Mouse (Mus musculus) hindbrain, embryonic 14.5 days (tissue): ENCODE measurements around the gene Trim44. TPM values are rescaled to one million over a fixed set of nuclear protein-coding genes. Genes with fewer than 3 reads are reported as not detected.

Experiments
- ATAC-seq: fragments of 200-750 bp; cut with Nextera tagmentation; 2 replicates; pipeline ENCODE4 v1.8.0; 2017; ENCODE audit warnings: moderate number of reproducible peaks, mild to moderate bottlenecking, moderate TSS enrichment, moderate library complexity; ENCODE audit not compliant: low FRiP score
- DNase-seq: peaks from one replicate; pipeline ENCODE4 v3.0.0-alpha.2; 2015; ENCODE audit warnings: low spot score
- H3K27ac ChIP-seq: fragments of 300-500 bp; sonication (generic); 2 replicates; pipeline ENCODE4 v1.5.1; 2014; ENCODE audit warnings: mild to moderate bottlenecking, moderate library complexity
- H3K27me3 ChIP-seq: fragments of 300-500 bp; sonication (generic); 2 replicates; pipeline ENCODE4 v1.6.1; 2014; ENCODE audit warnings: mild to moderate bottlenecking, low read length, mixed read lengths; ENCODE audit not compliant: control insufficient read depth, insufficient read depth
- H3K36me3 ChIP-seq: fragments of 300-500 bp; sonication (generic); replicated peaks from 2 replicates; pipeline ENCODE4 v1.6.1; 2014; ENCODE audit not compliant: control insufficient read depth, insufficient read depth
- H3K4me1 ChIP-seq: fragments of 300-500 bp; sonication (generic); replicated peaks from 2 replicates; pipeline ENCODE4 v1.6.1; 2014; ENCODE audit warnings: antibody characterized with exemption, low read length, mixed read lengths; ENCODE audit not compliant: control insufficient read depth, insufficient read depth
- H3K4me2 ChIP-seq: fragments of 300-500 bp; sonication (generic); replicated peaks from 2 replicates; pipeline ENCODE4 v1.6.1; 2014; ENCODE audit warnings: mild to moderate bottlenecking, moderate library complexity
- H3K4me3 ChIP-seq: fragments of 300-500 bp; sonication (generic); replicated peaks from 2 replicates; pipeline ENCODE4 v1.5.1; 2014; ENCODE audit warnings: mild to moderate bottlenecking, low read length
- H3K9ac ChIP-seq: fragments of 300-500 bp; sonication (generic); 2 replicates; pipeline ENCODE4 v1.6.1; 2014
- H3K9me3 ChIP-seq: fragments of 300-500 bp; sonication (generic); 2 replicates; pipeline ENCODE4 v1.6.1; 2016; ENCODE audit warnings: low read length; ENCODE audit not compliant: control insufficient read depth
- WGBS: fragments of 180-500 bp; shearing (Covaris S2); extraction: QIAGEN DNeasy Blood & Tissue Kit; methylation state at CpG from one replicate; pipeline ENCODE4 v1.1.7; 2014; 5-methylcytosine and 5-hydroxymethylcytosine counted together
- polyA plus RNA-seq: library from polyadenylated mRNA; unstranded; fragments of >200 nt; fragmentation: Nextera tagmentation; extraction: Ambion mirVana; gene quantifications from 2 replicates; pipeline ENCODE4 v1.2.1, GENCODE M21; 2014

Gene Trim44
- polyA plus RNA-seq, 1 experiment from 2014 or later: 74.2 TPM

DNA sequence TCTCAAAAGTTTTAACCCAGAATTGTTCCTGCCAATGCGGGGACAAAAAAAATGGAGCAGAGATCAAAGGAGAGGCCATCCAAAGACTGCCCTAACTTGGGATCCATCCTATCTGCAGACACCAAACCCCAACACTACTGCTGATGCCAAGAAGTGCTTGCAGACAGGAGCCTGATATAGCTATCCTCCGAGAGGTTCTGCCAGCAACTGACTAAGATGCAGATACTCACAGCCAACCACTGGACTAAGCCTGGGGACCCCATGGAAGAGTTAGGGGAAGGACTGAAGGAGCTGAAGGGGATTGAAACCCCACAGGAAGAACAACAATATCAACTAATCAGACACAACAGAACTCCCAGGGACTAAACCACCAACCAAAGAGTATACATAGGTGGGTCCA, 30.3 kb downstream of the Trim44 start:
- Histone ChIP-seq H3K4me2 (no peak overlapping the region), H3K9ac (no peak overlapping the region), H3K27ac (no peak overlapping the region), H3K4me3 (no peak overlapping the region), H3K4me1 (no peaks in the 10 kb centered on the region), H3K36me3 (no peaks in the 10 kb centered on the region), H3K9me3 (no peaks in the 10 kb centered on the region), H3K27me3 (no peaks in the 10 kb centered on the region)
- ATAC-seq (no peak), DNase-seq (no peak)
- 100% methylated on average over 2 of the region's 2 CpGs for WGBS

- Histone ChIP-seq H3K36me3 (no peaks in the 10 kb centered on the region), H3K9me3 (no peaks in the 10 kb centered on the region), H3K27ac (no peak overlapping the region), H3K4me3 (no peak overlapping the region), H3K9ac (no peak overlapping the region), H3K4me2 (no peak overlapping the region), H3K4me1 (no peaks in the 10 kb centered on the region), H3K27me3 (no peaks in the 10 kb centered on the region)
- no peak for ATAC-seq
- WGBS: 75% methylated on average over 3 of the region's 3 CpGs
- no peak for DNase-seq
Observed at GRCm38 (mm10) chr2:102373406-102374105, 34.1 kb downstream of the Trim44 start.

DNA sequence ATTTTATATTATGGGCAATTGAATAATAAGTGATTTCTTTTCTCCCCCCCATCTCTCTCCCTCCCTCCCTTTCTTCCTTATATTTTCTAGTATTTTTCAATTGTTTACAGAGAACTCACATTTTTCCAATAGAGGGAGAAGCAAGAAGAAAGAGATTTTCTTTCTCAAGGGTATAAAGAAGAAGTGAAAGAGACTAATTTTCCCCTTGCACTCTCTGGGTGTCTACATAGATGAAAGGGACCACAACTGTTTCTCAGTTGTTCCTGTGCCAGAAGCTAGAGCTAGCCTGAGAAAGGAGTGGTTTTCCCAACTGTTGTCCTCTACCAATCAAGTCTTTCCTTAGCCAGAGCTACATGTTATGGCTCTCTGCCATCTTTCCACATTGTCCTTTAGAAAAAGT, 34.9 kb downstream of the Trim44 start:
- H3K9me3 ChIP-seq: no peaks in the 10 kb centered on the region
- ATAC-seq: no peak
- no peak for DNase-seq
- H3K27ac ChIP-seq: no peak overlapping the region
- no peaks in the 10 kb centered on the region for H3K27me3 ChIP-seq
- H3K9ac ChIP-seq: no peak overlapping the region
- no peak overlapping the region for H3K4me2 ChIP-seq
- H3K4me1 ChIP-seq: peaks cover 3% of the 10 kb centered on the region; the same call in 1 of the 2 replicates
- H3K36me3 ChIP-seq: no peaks in the 10 kb centered on the region
- no peak overlapping the region for H3K4me3 ChIP-seq

- H3K36me3 ChIP-seq: no peaks in the 10 kb centered on the region
- H3K9ac ChIP-seq: no peak overlapping the region
- no peak overlapping the region for H3K4me3 ChIP-seq
- no peak for DNase-seq
- no peak for ATAC-seq
- peaks cover 3% of the 10 kb centered on the region; the same call in 1 of the 2 replicates for H3K4me1 ChIP-seq
- no peak overlapping the region for H3K27ac ChIP-seq
- H3K4me2 ChIP-seq: no peak overlapping the region
- no peaks in the 10 kb centered on the region for H3K9me3 ChIP-seq
- no peaks in the 10 kb centered on the region for H3K27me3 ChIP-seq
Observed at GRCm38 (mm10) chr2:102371332-102371731, 36.3 kb downstream of the Trim44 start.

DNA sequence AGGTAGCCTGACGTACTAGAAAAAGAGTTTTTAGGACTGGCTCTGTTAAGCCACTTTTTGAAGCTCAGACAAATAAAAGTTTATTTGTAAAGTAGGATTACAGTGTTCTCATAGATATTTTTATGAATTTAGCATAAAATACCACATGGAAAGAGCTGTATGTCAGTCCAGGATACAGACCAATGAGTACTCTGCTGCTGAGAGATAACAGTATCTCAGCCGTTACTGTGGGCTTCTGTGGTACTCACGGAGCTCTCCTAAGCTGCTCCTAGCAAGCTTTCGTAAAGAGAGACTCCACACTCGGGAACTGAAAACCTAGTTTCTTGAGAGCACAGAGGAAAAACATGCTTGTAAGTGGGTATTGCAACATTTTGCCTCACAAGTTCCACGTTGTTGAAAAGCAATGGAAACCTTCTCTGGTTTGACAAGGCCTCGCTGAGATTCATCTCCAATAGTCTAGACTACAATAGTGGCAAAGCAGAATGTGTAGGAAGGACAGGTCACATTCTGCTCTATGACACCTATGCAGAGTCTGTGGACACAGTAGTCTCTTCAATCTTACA, 41.6 kb downstream of the Trim44 start:
- H3K4me3 ChIP-seq: no peak overlapping the region
- H3K36me3 ChIP-seq: no peaks in the 10 kb centered on the region
- DNase-seq (no peak), ATAC-seq (no peak)
- no peaks in the 10 kb centered on the region for H3K27me3 ChIP-seq
- no peaks in the 10 kb centered on the region for H3K9me3 ChIP-seq
- WGBS: 95% methylated on average over 7 of the region's 7 CpGs
- H3K4me1 ChIP-seq: peaks cover 3% of the 10 kb centered on the region; the same call in 1 of the 2 replicates
- no peak overlapping the region for H3K27ac ChIP-seq
- no peak overlapping the region for H3K9ac ChIP-seq
- no peak overlapping the region for H3K4me2 ChIP-seq

DNA sequence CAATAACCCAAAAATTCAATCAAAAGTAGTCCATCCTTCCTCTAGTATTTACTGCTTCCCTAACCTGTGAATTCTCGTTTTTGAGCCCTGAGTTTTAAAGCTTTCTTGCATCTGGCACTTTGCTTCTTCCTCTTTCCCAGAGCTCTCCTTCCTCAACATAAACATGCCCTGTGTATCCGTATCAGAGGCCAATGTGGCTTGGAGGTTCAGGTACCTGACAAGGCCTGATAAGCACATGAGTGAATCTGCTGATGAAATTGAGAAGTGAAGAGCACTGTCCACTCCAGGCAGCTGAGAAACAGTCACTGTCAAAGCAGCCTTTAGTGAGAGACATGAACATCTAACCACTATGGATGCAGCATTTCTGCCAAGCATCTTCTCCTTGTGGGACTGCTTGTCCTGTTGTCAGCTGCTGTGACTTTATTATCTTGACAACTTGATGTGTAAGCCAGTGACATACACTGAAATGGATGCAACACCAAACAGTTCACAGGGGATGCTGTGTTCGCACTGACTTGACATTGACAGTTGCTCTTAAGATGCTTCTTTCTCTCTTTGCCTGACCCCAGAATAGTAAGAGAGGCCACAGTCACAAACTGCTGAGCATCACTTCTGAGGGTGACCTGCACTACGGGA, 42.9 kb downstream of the Trim44 start:
- ATAC-seq: no peak
- WGBS: 82% methylated on average over 4 of the region's 4 CpGs
- no peak overlapping the region for H3K4me2 ChIP-seq
- H3K9ac ChIP-seq: no peak overlapping the region
- no peaks in the 10 kb centered on the region for H3K27me3 ChIP-seq
- H3K4me1 ChIP-seq: peaks cover 3% of the 10 kb centered on the region; the same call in 1 of the 2 replicates
- H3K27ac ChIP-seq: no peak overlapping the region
- no peaks in the 10 kb centered on the region for H3K36me3 ChIP-seq
- H3K4me3 ChIP-seq: no peak overlapping the region
- H3K9me3 ChIP-seq: no peaks in the 10 kb centered on the region
- no peak for DNase-seq

- no peaks in the 10 kb centered on the region for H3K27me3 ChIP-seq
- H3K36me3 ChIP-seq: no peaks in the 10 kb centered on the region
- WGBS: 79% methylated on average over 1 of the region's 1 CpGs
- no peaks in the 10 kb centered on the region for H3K4me1 ChIP-seq
- no peak overlapping the region for H3K27ac ChIP-seq
- no peaks in the 10 kb centered on the region for H3K9me3 ChIP-seq
- no peak overlapping the region for H3K9ac ChIP-seq
- ATAC-seq: no peak
- no peak overlapping the region for H3K4me3 ChIP-seq
- DNase-seq: no peak
- H3K4me2 ChIP-seq: no peak overlapping the region
Observed at GRCm38 (mm10) chr2:102362896-102363530, 44.6 kb downstream of the Trim44 start.

DNA sequence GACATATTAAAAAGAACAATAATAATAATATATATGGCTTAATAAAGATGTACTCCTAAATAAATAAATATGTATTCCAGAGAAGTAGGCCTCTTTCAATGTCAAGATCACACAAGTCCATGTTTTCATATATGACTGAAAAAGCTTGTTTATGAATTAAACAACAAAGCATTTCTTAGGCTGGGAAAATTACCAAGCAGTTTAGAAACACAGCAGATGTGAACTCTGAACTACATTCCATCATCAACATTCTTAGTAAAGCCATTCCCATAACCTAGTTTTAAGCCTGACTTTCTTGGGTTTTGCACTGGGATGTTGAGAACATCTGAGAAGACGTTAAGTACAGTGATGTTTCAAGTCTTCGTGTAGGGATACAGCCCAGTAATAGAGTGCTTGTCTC, 45.4 kb downstream of the Trim44 start:
- ATAC-seq (no peak), DNase-seq (no peak)
- no peak overlapping the region for H3K4me2 ChIP-seq
- H3K9me3 ChIP-seq: no peaks in the 10 kb centered on the region
- no peak overlapping the region for H3K9ac ChIP-seq
- no peak overlapping the region for H3K27ac ChIP-seq
- H3K4me3 ChIP-seq: no peak overlapping the region
- H3K4me1 ChIP-seq: no peaks in the 10 kb centered on the region
- H3K36me3 ChIP-seq: peaks cover 2% of the 10 kb centered on the region
- H3K27me3 ChIP-seq: no peaks in the 10 kb centered on the region
- WGBS: 86% methylated on average over 2 of the region's 2 CpGs

DNA sequence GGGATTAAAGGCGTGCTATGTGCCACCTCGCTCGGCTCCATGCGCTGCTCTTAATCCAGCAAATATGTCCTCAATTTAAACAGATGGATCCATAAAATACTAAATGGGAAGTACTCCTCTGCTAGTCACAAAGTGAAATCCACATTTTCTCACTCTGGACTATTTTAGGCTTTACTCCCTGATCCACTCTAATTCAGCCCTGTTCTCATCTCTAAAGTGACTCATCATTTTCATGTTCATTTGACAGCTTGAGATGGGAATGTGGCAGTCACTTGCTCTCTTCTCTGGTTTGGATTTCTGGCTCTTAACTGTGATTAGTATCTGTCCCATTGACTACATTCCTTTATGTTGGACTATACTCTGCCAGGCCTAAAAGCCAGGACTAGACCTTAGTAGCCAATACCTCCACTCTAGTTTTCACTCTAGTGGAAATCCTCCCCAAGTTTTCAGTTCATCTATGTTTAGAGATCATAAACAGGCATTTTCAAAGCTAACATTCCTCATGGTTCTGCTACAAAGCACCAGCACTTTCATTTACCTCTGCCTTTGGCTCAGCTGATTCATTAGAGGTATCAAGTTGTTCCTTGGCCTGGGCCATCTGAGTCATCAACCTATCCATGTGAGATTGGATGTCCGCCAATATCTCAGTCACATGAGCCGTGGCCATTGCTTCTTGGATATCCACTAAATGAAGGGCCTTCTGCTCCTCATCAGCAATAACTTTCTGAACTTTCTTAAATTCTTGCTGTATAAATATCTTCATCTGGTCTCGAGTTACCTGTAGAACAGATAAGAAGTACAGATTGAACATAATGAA, 50.5 kb downstream of the Trim44 start:
- Histone ChIP-seq H3K27ac (no peak overlapping the region), H3K4me1 (no peaks in the 10 kb centered on the region), H3K36me3 (peaks cover 21% of the 10 kb centered on the region), H3K27me3 (no peaks in the 10 kb centered on the region), H3K4me3 (no peak overlapping the region), H3K9me3 (no peaks in the 10 kb centered on the region), H3K4me2 (no peak overlapping the region), H3K9ac (no peak overlapping the region)
- DNase-seq (no peak), ATAC-seq (no peak)
- WGBS: 95% methylated on average over 7 of the region's 7 CpGs
